Mouse (Mus musculus): Measurements from ENCODE around the gene Elovl1. TPM values are rescaled to one million over a fixed set of nuclear protein-coding genes. Genes with fewer than 3 reads are reported as not detected.

Elovl1 gene
- polyA plus RNA-seq (2012; rRNA removed): 298 and 386 TPM in 2 replicates

GRCm38 (mm10) chr4:118427768-118428451, at the start of gene Elovl1:
Gene Elovl1, plus strand, starts transcription at chr4:118428093.

GRCm38 (mm10) chr4:118409142-118409900, 18.6 kb upstream of the Elovl1 start, which contains the start of the genes Szt2 and Med8:
Gene Szt2, minus strand, starts transcription at chr4:118409273.
Gene Med8, plus strand, starts transcription at chr4:118409337.

GRCm38 (mm10) chr4:118436820-118437603, 9.1 kb downstream of the Elovl1 start, which contains the start of gene Cdc20:
Gene Cdc20, minus strand, starts transcription at chr4:118437352.

GRCm38 (mm10) chr4:118457345-118457975, 29.6 kb downstream of the Elovl1 start, which contains the start of gene Mpl:
Gene Mpl, minus strand, starts transcription at chr4:118457513.

Other genes starting within 250 kb of the Elovl1 start
- gene Kdm4a, start 248.1 kb upstream of the Elovl1 start, polyA plus RNA-seq (2012; rRNA removed): 8.6 and 10.9 TPM in 2 replicates
- 55.7 and 66.2 TPM in 2 replicates for gene Ptprf, start 136.7 kb upstream of the Elovl1 start, polyA plus RNA-seq (2012; rRNA removed)
- gene Szt2, start 18.8 kb upstream of the Elovl1 start, polyA plus RNA-seq (2012; rRNA removed): 12.3 and 16.3 TPM in 2 replicates
- 7.6 and 7.9 TPM in 2 replicates for gene Med8, start 18.8 kb upstream of the Elovl1 start, polyA plus RNA-seq (2012; rRNA removed)
- gene Cdc20, start 9.3 kb downstream of the Elovl1 start, polyA plus RNA-seq (2012; rRNA removed): 16.8 and 16.9 TPM in 2 replicates
- 0.06 and 0.13 TPM in 2 replicates for gene Mpl, start 29.4 kb downstream of the Elovl1 start, polyA plus RNA-seq (2012; rRNA removed)
- 11.6 and 16.0 TPM in 2 replicates for gene Tie1, start 62.0 kb downstream of the Elovl1 start, polyA plus RNA-seq (2012; rRNA removed)
- 39.2 and 42.8 TPM in 2 replicates for gene 2610528J11Rik, start 98.9 kb downstream of the Elovl1 start, polyA plus RNA-seq (2012; rRNA removed)
- 32.9 and 43.0 TPM in 2 replicates for gene Tmem125, start 116.0 kb downstream of the Elovl1 start, polyA plus RNA-seq (2012; rRNA removed)
- 0.04 and 0.05 TPM in 2 replicates for gene Cfap57, start 192.7 kb downstream of the Elovl1 start, polyA plus RNA-seq (2012; rRNA removed)
- 1.3 and 1.7 TPM in 2 replicates for gene Ebna1bp2, start 192.7 kb downstream of the Elovl1 start, polyA plus RNA-seq (2012; rRNA removed)
- not detected in 2 replicates for gene Olfr62, start 230.9 kb downstream of the Elovl1 start, polyA plus RNA-seq (2012; rRNA removed)